Mouse (Mus musculus): ENCODE data around the gene Cabp1.

GRCm38 (mm10) chr5:115233031-115233780 lies 39.0 kb upstream of the Cabp1 start:
- TF ChIP-seq CTCF (conservative IDR thresholded peaks at IDR 0.05; ENCODE audit: low read length) (peak; percentile 38; the same call in 1 of the 2 replicates), NANOG (IDR thresholded peaks at IDR 0.05; ENCODE audit: borderline replicate concordance, low read length) (no peak)

Measured in E14TG2a.4 (cell line).